Mouse (Mus musculus) brain, embryonic 18.5 days (tissue): Measurements from ENCODE around the gene Igdcc3.
A peak's percentile ranks its signal among the peaks of the same experiment; 100 is the strongest.

Source experiments
- DNase-seq: peaks from one replicate; pipeline ENCODE4 v3.0.0-alpha.2; 2012; ENCODE audit warnings: low read depth, low spot score

Igdcc3 gene

GRCm38 (mm10) chr9:65140936-65141305 is at the start of gene Igdcc3:
TSS of gene Igdcc3 (plus strand) at chr9:65141189.
- no peak for DNase-seq

- DNase-seq: no peak
Measured at GRCm38 (mm10) chr9:65094237-65094636, 46.8 kb upstream of the Igdcc3 start.

- no peak for DNase-seq
Measured at GRCm38 (mm10) chr9:65100991-65101685, 39.9 kb upstream of the Igdcc3 start, which contains the start of gene Igdcc4. TSS of gene Igdcc4 (plus strand) at chr9:65101486.

GRCm38 (mm10) chr9:65101686-65102376 is 39.2 kb upstream of the Igdcc3 start:
- no peak for DNase-seq

GRCm38 (mm10) chr9:65102377-65103172 is 38.4 kb upstream of the Igdcc3 start:
- DNase-seq: peak; percentile 62

- no peak for DNase-seq
Measured at GRCm38 (mm10) chr9:65103173-65103752, 37.7 kb upstream of the Igdcc3 start.

GRCm38 (mm10) chr9:65106821-65107220 is 34.2 kb upstream of the Igdcc3 start:
- DNase-seq: no peak

GRCm38 (mm10) chr9:65107893-65108292 is 33.1 kb upstream of the Igdcc3 start:
- no peak for DNase-seq

GRCm38 (mm10) chr9:65109132-65110072 is 31.6 kb upstream of the Igdcc3 start:
- peak; percentile 56 for DNase-seq

- DNase-seq: no peak
Measured at GRCm38 (mm10) chr9:65111698-65112097, 29.3 kb upstream of the Igdcc3 start.

GRCm38 (mm10) chr9:65113694-65114093 is 27.3 kb upstream of the Igdcc3 start:
- DNase-seq: no peak

- DNase-seq: no peak
Measured at GRCm38 (mm10) chr9:65115891-65116290, 25.1 kb upstream of the Igdcc3 start.

- no peak for DNase-seq
Measured at GRCm38 (mm10) chr9:65117516-65117915, 23.5 kb upstream of the Igdcc3 start.

- no peak for DNase-seq
Measured at GRCm38 (mm10) chr9:65120935-65121334, 20.1 kb upstream of the Igdcc3 start.

GRCm38 (mm10) chr9:65122545-65122944 is 18.4 kb upstream of the Igdcc3 start:
- no peak for DNase-seq

- DNase-seq: no peak
Measured at GRCm38 (mm10) chr9:65123552-65124168, 17.3 kb upstream of the Igdcc3 start.

- DNase-seq: no peak
Measured at GRCm38 (mm10) chr9:65128123-65128815, 12.7 kb upstream of the Igdcc3 start.

- no peak for DNase-seq
Measured at GRCm38 (mm10) chr9:65131717-65132116, 9.3 kb upstream of the Igdcc3 start.

GRCm38 (mm10) chr9:65133739-65134138 is 7.2 kb upstream of the Igdcc3 start:
- DNase-seq: no peak

- DNase-seq: no peak
Measured at GRCm38 (mm10) chr9:65135126-65135525, 5.9 kb upstream of the Igdcc3 start.
